Mouse (Mus musculus) testis, adult 2 months (tissue): Measurements from ENCODE around the gene Ctsl. TPM values are rescaled to one million over a fixed set of nuclear protein-coding genes. Genes with fewer than 3 reads are reported as not detected.

Source experiments
- H3K27ac ChIP-seq: fragments of 200-500 bp; 2 replicates; pipeline ENCODE4 v1.5.1; 2012; ENCODE audit warnings: low read depth, low read length; ENCODE audit not compliant: control insufficient read depth, insufficient read depth
- H3K27me3 ChIP-seq: fragments of 200-500 bp; 2 replicates; pipeline ENCODE4 v1.6.1; 2012; ENCODE audit warnings: mild to moderate bottlenecking, low read length, moderate library complexity; ENCODE audit not compliant: control insufficient read depth, insufficient read depth
- H3K36me3 ChIP-seq: fragments of 200-500 bp; 2 replicates; pipeline ENCODE4 v1.6.1; 2012; ENCODE audit warnings: mild to moderate bottlenecking, low read length; ENCODE audit not compliant: control insufficient read depth, insufficient read depth
- H3K4me1 ChIP-seq: fragments of 200-500 bp; 2 replicates; pipeline ENCODE4 v1.6.1; 2012; ENCODE audit warnings: low read length; ENCODE audit not compliant: control insufficient read depth, insufficient read depth
- H3K4me3 ChIP-seq: fragments of 200-500 bp; 2 replicates; pipeline ENCODE4 v1.5.1; 2012; ENCODE audit warnings: low read depth, mild to moderate bottlenecking, low read length, moderate library complexity, mixed read lengths; ENCODE audit not compliant: control insufficient read depth
- CTCF ChIP-seq: fragments of 200-500 bp; IDR thresholded peaks from 2 replicates; pipeline ENCODE4 v1.5.1; 2012; ENCODE audit warnings: low read depth, mild to moderate bottlenecking, inconsistent platforms, low read length, moderate library complexity; ENCODE audit not compliant: control insufficient read depth, insufficient read depth, insufficient replicate concordance
- POLR2A ChIP-seq: fragments of 200-500 bp; IDR thresholded peaks from 2 replicates; pipeline ENCODE4 v1.6.1; 2012; ENCODE audit warnings: low read depth, mild to moderate bottlenecking, inconsistent platforms, low read length, moderate library complexity; ENCODE audit not compliant: control insufficient read depth
- polyA plus RNA-seq: library from polyadenylated mRNA; depleted of rRNA; stranded (reverse); fragments of >200 nt; gene quantifications from 2 replicates; pipeline ENCODE4 v1.2.3, GENCODE M21; 2012; rRNA removed

Ctsl gene
- polyA plus RNA-seq, result 120 and 202 TPM in 2 replicates

DNA sequence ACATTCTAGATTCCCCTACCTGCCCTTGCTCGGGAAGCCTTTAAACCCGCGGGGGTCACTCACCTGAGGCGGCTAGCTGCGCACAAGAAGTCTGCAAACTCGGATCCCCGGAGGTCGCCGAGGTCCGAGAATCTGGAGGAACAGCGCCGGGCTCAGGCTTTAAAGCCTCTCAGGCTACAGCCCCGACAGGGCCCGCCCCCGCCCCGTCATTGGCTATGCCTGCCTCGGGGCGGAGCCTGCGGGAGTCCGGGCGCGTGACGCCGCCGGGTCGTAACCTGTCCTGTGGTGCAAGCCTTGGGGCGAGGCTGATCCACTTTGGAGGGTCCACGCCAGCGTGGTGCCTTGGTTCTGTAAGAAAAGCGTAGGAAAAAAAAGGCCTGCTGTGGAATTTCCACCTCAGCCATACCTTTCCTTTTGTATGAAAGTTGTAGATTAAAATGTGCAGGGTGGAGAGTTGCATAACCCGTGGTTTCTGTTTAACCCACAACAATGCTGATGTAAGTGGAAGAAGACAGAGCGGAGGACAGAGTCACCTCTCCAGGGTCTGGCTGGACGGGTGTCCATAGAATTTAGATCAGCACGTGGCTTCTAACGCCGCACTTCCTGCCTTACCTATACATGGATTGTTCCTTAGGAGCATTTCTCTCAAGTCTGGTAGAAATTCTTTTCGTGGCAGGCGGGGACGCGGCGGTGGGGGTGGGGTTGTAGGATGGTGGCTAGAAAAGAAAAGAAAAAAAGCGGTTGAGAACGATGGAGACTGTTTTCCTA lies at the start of gene Ctsl:
Ctsl (minus strand) TSS at position 718 of the 768 bp plus-strand sequence.
- Histone ChIP-seq H3K4me3 (peak within 1 kb of the TSS; percentile 86), H3K36me3 (no peaks in the 10 kb centered on the region), H3K4me1 (peaks cover 2% of the 10 kb centered on the region; the same call in 1 of the 2 replicates), H3K27me3 (no peaks in the 10 kb centered on the region), H3K27ac (peak within 1 kb of the TSS; percentile 32; the same call in 1 of the 2 replicates)
- no peak for TF ChIP-seq CTCF
- TF ChIP-seq POLR2A, result peak; percentile 91

GRCm38 (mm10) chr13:64416955-64417601 lies 46.4 kb upstream of the Ctsl start:
- Histone ChIP-seq H3K27ac (no peak overlapping the region), H3K27me3 (no peaks in the 10 kb centered on the region), H3K4me3 (peak overlapping the region; percentile 55), H3K4me1 (no peaks in the 10 kb centered on the region), H3K36me3 (no peaks in the 10 kb centered on the region)
- no peak for TF ChIP-seq POLR2A
- TF ChIP-seq CTCF, result no peak

DNA sequence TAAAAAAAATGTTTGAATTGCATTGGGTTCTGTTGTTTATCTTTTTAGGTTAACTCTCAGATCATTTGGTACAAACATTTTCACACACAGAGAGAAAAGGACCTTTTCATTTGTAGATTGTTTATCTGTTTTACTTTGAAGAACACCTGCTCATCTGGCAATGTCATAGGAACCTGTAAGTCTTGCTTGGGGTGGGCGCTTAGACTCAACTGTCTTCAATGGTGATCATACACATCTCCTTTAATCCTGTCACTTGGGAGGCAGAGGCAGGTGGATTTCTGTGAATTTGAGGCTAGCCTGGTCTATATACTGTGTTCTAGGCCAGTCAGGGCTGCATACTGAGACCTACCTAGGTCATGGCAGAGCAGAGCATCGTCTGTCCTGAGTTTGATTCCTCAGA lies 45.0 kb upstream of the Ctsl start:
- TF ChIP-seq POLR2A, result no peak
- TF ChIP-seq CTCF, result no peak

DNA sequence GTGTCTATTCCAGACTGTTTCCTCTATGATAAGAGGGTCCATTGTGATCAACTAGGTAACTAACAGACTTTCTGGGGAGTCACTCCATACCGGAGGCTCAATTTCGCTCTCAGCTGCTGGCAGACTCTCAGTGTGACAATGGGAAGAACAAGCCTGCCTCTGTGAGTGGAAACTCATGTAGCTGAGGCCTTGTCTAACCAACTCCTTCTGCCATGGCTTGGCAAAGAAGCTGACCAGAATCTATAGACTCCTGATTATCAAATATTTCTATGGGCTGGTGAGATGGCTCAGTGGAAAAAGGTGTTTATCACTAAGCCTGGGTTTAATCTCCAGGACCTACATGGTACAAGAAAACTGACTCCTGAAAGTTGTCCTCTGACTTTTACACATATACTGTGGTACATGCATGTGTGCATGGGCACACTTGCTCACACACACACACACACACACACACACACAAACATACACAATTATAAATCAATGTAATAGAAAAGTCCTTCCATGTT lies 42.1 kb upstream of the Ctsl start:
- Histone ChIP-seq H3K4me1 (no peaks in the 10 kb centered on the region), H3K27me3 (no peaks in the 10 kb centered on the region), H3K27ac (no peak overlapping the region), H3K36me3 (no peaks in the 10 kb centered on the region), H3K4me3 (no peak overlapping the region)
- TF ChIP-seq POLR2A, result no peak

More for the DNA sequence above, 45.0 kb upstream of the Ctsl start:
- no peak overlapping the region for H3K4me3 ChIP-seq
- H3K27ac ChIP-seq, result no peak overlapping the region
- no peaks in the 10 kb centered on the region for H3K27me3 ChIP-seq
- H3K4me1 ChIP-seq, result no peaks in the 10 kb centered on the region
- no peaks in the 10 kb centered on the region for H3K36me3 ChIP-seq

DNA sequence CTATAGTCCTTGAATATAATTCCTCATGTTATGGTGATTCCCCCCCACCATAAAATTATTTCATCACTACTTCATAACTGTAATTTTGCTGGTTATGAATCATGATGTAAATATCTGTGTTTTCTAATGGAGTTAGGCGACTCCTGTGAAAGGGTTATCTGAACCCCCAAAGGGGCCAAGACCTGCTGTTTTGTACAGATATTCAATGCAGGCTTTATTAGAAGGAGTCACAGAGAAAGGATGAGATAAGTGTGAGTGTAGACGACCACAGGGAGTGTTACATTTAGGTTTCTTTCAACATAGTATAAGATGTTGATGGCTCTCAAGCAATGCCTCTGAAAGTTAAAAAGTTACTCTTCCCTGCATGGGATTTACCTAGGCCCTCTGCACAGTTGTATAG lies 40.6 kb upstream of the Ctsl start:
- no peaks in the 10 kb centered on the region for H3K4me1 ChIP-seq
- no peaks in the 10 kb centered on the region for H3K27me3 ChIP-seq
- no peak overlapping the region for H3K27ac ChIP-seq
- H3K36me3 ChIP-seq, result no peaks in the 10 kb centered on the region
- TF ChIP-seq CTCF, result no peak
- TF ChIP-seq POLR2A, result no peak
- no peak overlapping the region for H3K4me3 ChIP-seq

GRCm38 (mm10) chr13:64410604-64411003 lies 39.9 kb upstream of the Ctsl start:
- H3K36me3 ChIP-seq, result no peaks in the 10 kb centered on the region

GRCm38 (mm10) chr13:64407992-64408391 lies 37.3 kb upstream of the Ctsl start:
- no peak overlapping the region for H3K27ac ChIP-seq
- no peaks in the 10 kb centered on the region for H3K4me1 ChIP-seq
- no peaks in the 10 kb centered on the region for H3K27me3 ChIP-seq
- no peak overlapping the region for H3K4me3 ChIP-seq
- H3K36me3 ChIP-seq, result no peaks in the 10 kb centered on the region
- TF ChIP-seq POLR2A, result no peak
- TF ChIP-seq CTCF, result no peak

More at GRCm38 (mm10) chr13:64410604-64411003, 39.9 kb upstream of the Ctsl start:
- Histone ChIP-seq H3K4me3 (no peak overlapping the region), H3K27ac (no peak overlapping the region), H3K4me1 (no peaks in the 10 kb centered on the region), H3K27me3 (no peaks in the 10 kb centered on the region)
- TF ChIP-seq CTCF (no peak), POLR2A (no peak)
